In genomic region chr8:26747241-26747972, GRCm38 (mm10) we compare ENCODE assay signal across 9 mouse cellular contexts.
DNase-seq lines count a peak whose midpoint lies in the region; ATAC-seq lines count a peak whose summit lies in the region.
"Had no signal": no experiment of that assay in that cellular context is flagged by ENCODE, and none has a peak within 500 bp of the region (broad histone marks: within the 10 kb centered on the region; RNA-seq: fewer than 3 reads in every experiment).

No protein-coding gene starts in this region.

- no peak for ATAC-seq in embryonic facial prominence, embryonic 14.5 days (ENCODE audit: low read depth)

- H3K4me1 ChIP-seq in embryonic facial prominence, embryonic 14.5 days (ENCODE audit: control insufficient read depth, insufficient read depth, low read length), result peaks cover 11% of the 10 kb centered on the region; the same call in 1 of the 2 replicates
- peaks cover 25% of the 10 kb centered on the region for H3K4me1 ChIP-seq in embryonic facial prominence, embryonic 10.5 days
- H3K4me1 ChIP-seq in limb, embryonic 10.5 days, result peaks cover 31% of the 10 kb centered on the region

- no peaks in the 10 kb centered on the region for H3K36me3 ChIP-seq in embryonic facial prominence, embryonic 14.5 days (ENCODE audit: control insufficient read depth, insufficient read depth, low read length)
- H3K36me3 ChIP-seq in embryonic facial prominence, embryonic 10.5 days (replicated peaks), result no peaks in the 10 kb centered on the region
- no peaks in the 10 kb centered on the region for H3K36me3 ChIP-seq in limb, embryonic 10.5 days
- H3K36me3 ChIP-seq: heart, embryonic 13.5 days had no signal

- DNase-seq in embryonic facial prominence, embryonic 14.5 days (ENCODE audit: low spot score), result peak; percentile 38
- no peak for DNase-seq in embryonic facial prominence, embryonic 10.5 days (ENCODE audit: low spot score)
- DNase-seq in NIH3T3 (ENCODE audit: low read depth), result peak; percentile 87
- peak; percentile 33 for DNase-seq in forelimb bud, embryonic 11.5 days (ENCODE audit: low read depth, low spot score)
- DNase-seq in limb, embryonic 10.5 days (ENCODE audit: low spot score), result peak; percentile 63
- DNase-seq in mesoderm, embryonic 11.5 days (ENCODE audit: low read depth, low spot score), result peak; percentile 64
- no peak for DNase-seq in thymus, postnatal 14 days
- DNase-seq in right cerebral cortex, adult 18-20 months, result no peak

- H3K27ac ChIP-seq in embryonic facial prominence, embryonic 14.5 days (replicated peaks; ENCODE audit: low read depth, low read length), result no peak overlapping the region
- no peak overlapping the region for H3K27ac ChIP-seq in embryonic facial prominence, embryonic 10.5 days (replicated peaks)
- H3K27ac ChIP-seq in limb, embryonic 10.5 days, result peak overlapping the region; percentile 50; the same call in 1 of the 2 replicates
- H3K27ac ChIP-seq: heart, embryonic 13.5 days had no signal

- WGBS in embryonic facial prominence, embryonic 14.5 days, result 72% methylated on average over 19 of the region's 19 CpGs
- WGBS in embryonic facial prominence, embryonic 10.5 days, result 87% methylated on average over 19 of the region's 19 CpGs
- WGBS in limb, embryonic 10.5 days, result 29% methylated on average over 19 of the region's 19 CpGs

- H3K9ac ChIP-seq in embryonic facial prominence, embryonic 14.5 days (ENCODE audit: low read depth, low read length), result no peak overlapping the region
- H3K9ac ChIP-seq: heart, embryonic 13.5 days had no signal

- no peaks in the 10 kb centered on the region for H3K27me3 ChIP-seq in embryonic facial prominence, embryonic 14.5 days (replicated peaks; ENCODE audit: control insufficient read depth, insufficient read depth, low read length)
- H3K27me3 ChIP-seq in embryonic facial prominence, embryonic 10.5 days (replicated peaks; ENCODE audit: low read depth, poor library complexity, severe bottlenecking), result no peaks in the 10 kb centered on the region
- peaks cover 70% of the 10 kb centered on the region for H3K27me3 ChIP-seq in limb, embryonic 10.5 days (ENCODE audit: low read depth, poor library complexity, severe bottlenecking)

- no peak overlapping the region for H3K4me2 ChIP-seq in embryonic facial prominence, embryonic 14.5 days (ENCODE audit: low read depth, low read length)
- H3K4me2 ChIP-seq: heart, embryonic 13.5 days had no signal

- H3K4me3 ChIP-seq in embryonic facial prominence, embryonic 14.5 days (ENCODE audit: low read depth, low read length), result no peak overlapping the region
- no peak overlapping the region for H3K4me3 ChIP-seq in embryonic facial prominence, embryonic 10.5 days
- H3K4me3 ChIP-seq in limb, embryonic 10.5 days, result peak overlapping the region; percentile 26
- H3K4me3 ChIP-seq: heart, embryonic 13.5 days had no signal

- no peaks in the 10 kb centered on the region for H3K9me3 ChIP-seq in embryonic facial prominence, embryonic 14.5 days (ENCODE audit: control insufficient read depth, low read length)
- no peaks in the 10 kb centered on the region for H3K9me3 ChIP-seq in embryonic facial prominence, embryonic 10.5 days
- no peaks in the 10 kb centered on the region for H3K9me3 ChIP-seq in limb, embryonic 10.5 days (replicated peaks)
- H3K9me3 ChIP-seq: heart, embryonic 13.5 days had no signal

Comparison
In these comparisons a context has a peak if more than half of its experiments do, and no peak if none do; other contexts are left out.
1. DNase-seq: peak in embryonic facial prominence, embryonic 14.5 days (single experiment), NIH3T3 (single experiment), forelimb bud, embryonic 11.5 days (single experiment), limb, embryonic 10.5 days (single experiment) and mesoderm, embryonic 11.5 days (single experiment); none in embryonic facial prominence, embryonic 10.5 days (single experiment), thymus, postnatal 14 days (single experiment) and right cerebral cortex, adult 18-20 months (single experiment).